Mouse (Mus musculus) intestine, embryonic 16.5 days (tissue): ENCODE results near the gene Prdm1. TPM values are rescaled to one million over a fixed set of nuclear protein-coding genes. Genes with fewer than 3 reads are reported as not detected.
A peak's percentile ranks its signal among the peaks of the same experiment; 100 is the strongest.

Experiments
- ATAC-seq: fragments of 200-750 bp; cut with Nextera tagmentation; 2 replicates; pipeline ENCODE4 v1.8.0; 2017; ENCODE audit warnings: moderate TSS enrichment, moderate library complexity
- H3K27ac ChIP-seq: fragments of 300-500 bp; sonication (generic); 2 replicates; pipeline ENCODE4 v1.5.1; 2014; ENCODE audit warnings: mild to moderate bottlenecking, low read length
- H3K27me3 ChIP-seq: fragments of 300-500 bp; sonication (generic); replicated peaks from 2 replicates; pipeline ENCODE4 v1.6.1; 2014; ENCODE audit warnings: low read length, control low read depth, mixed read lengths; ENCODE audit not compliant: control insufficient read depth, insufficient read depth
- H3K36me3 ChIP-seq: fragments of 300-500 bp; sonication (generic); 2 replicates; pipeline ENCODE4 v1.6.1; 2014; ENCODE audit warnings: low read length, control low read depth; ENCODE audit not compliant: control insufficient read depth, insufficient read depth
- H3K4me1 ChIP-seq: fragments of 300-500 bp; sonication (generic); 2 replicates; pipeline ENCODE4 v1.6.1; 2014; ENCODE audit warnings: low read length, control low read depth, mixed read lengths; ENCODE audit not compliant: control insufficient read depth, insufficient read depth
- H3K4me2 ChIP-seq: fragments of 300-500 bp; sonication (generic); 2 replicates; pipeline ENCODE4 v1.6.1; 2014; ENCODE audit warnings: low read depth, low read length, control low read depth
- H3K4me3 ChIP-seq: fragments of 300-500 bp; sonication (generic); 2 replicates; pipeline ENCODE4 v1.5.1; 2014; ENCODE audit warnings: mild to moderate bottlenecking, low read length
- H3K9ac ChIP-seq: fragments of 300-500 bp; sonication (generic); 2 replicates; pipeline ENCODE4 v1.6.1; 2014; ENCODE audit warnings: low read depth, low read length
- H3K9me3 ChIP-seq: fragments of 300-500 bp; sonication (generic); 2 replicates; pipeline ENCODE4 v1.6.1; 2016; ENCODE audit warnings: low read length, control low read depth; ENCODE audit not compliant: control insufficient read depth
- WGBS: fragments of 180-500 bp; shearing (Covaris S2); extraction: QIAGEN DNeasy Blood & Tissue Kit; methylation state at CpG from one replicate; pipeline ENCODE4 v1.1.7; 2014; 5-methylcytosine and 5-hydroxymethylcytosine counted together
- polyA plus RNA-seq: library from polyadenylated mRNA; unstranded; fragments of >200 nt; fragmentation: Nextera tagmentation; extraction: Ambion mirVana; gene quantifications from 2 replicates; pipeline ENCODE4 v1.2.1, GENCODE M21; 2015

Prdm1 gene
- polyA plus RNA-seq, 1 experiment from 2014 or later: 22.1 TPM

GRCm38 (mm10) chr10:44461063-44461462 is 67.2 kb downstream of the Prdm1 start:
- ATAC-seq: no peak
- Histone ChIP-seq H3K4me2 (no peak overlapping the region), H3K9ac (no peak overlapping the region), H3K27ac (no peak overlapping the region), H3K4me3 (no peak overlapping the region), H3K9me3 (no peaks in the 10 kb centered on the region), H3K27me3 (no peaks in the 10 kb centered on the region; the same call in 1 of the 2 replicates), H3K4me1 (peaks cover 26% of the 10 kb centered on the region), H3K36me3 (no peaks in the 10 kb centered on the region)
- whole genome bisulfite sequencing: 86% methylated on average over 6 of the region's 6 CpGs

GRCm38 (mm10) chr10:44460095-44460810 is 68.0 kb downstream of the Prdm1 start:
- WGBS: 21% methylated on average over 6 of the region's 6 CpGs
- Histone ChIP-seq H3K36me3 (no peaks in the 10 kb centered on the region), H3K4me1 (peaks cover 21% of the 10 kb centered on the region), H3K27ac (no peak overlapping the region), H3K9ac (no peak overlapping the region), H3K9me3 (no peaks in the 10 kb centered on the region), H3K4me3 (no peak overlapping the region), H3K27me3 (no peaks in the 10 kb centered on the region), H3K4me2 (no peak overlapping the region)
- no peak for ATAC-seq

GRCm38 (mm10) chr10:44459321-44460000 is 68.8 kb downstream of the Prdm1 start:
- Histone ChIP-seq H3K36me3 (no peaks in the 10 kb centered on the region), H3K9ac (peak overlapping the region; percentile 73), H3K4me2 (peak overlapping the region; percentile 73), H3K27me3 (no peaks in the 10 kb centered on the region), H3K4me1 (peaks cover 16% of the 10 kb centered on the region), H3K27ac (peak overlapping the region; percentile 79), H3K9me3 (no peaks in the 10 kb centered on the region), H3K4me3 (peak overlapping the region; percentile 56)
- no peak for ATAC-seq
- 15% methylated on average over 11 of the region's 11 CpGs for WGBS

GRCm38 (mm10) chr10:44458534-44459315 is 69.6 kb downstream of the Prdm1 start:
- Histone ChIP-seq H3K9me3 (no peaks in the 10 kb centered on the region), H3K36me3 (no peaks in the 10 kb centered on the region), H3K4me1 (peaks cover 13% of the 10 kb centered on the region), H3K27me3 (no peaks in the 10 kb centered on the region), H3K4me2 (peak overlapping the region; percentile 73), H3K27ac (peak overlapping the region; percentile 79), H3K4me3 (peak overlapping the region; percentile 56), H3K9ac (peak overlapping the region; percentile 73)
- under 1% methylated on average over 53 of the region's 54 CpGs for WGBS
- ATAC-seq: peak; percentile 94

GRCm38 (mm10) chr10:44457791-44458533 is 70.3 kb downstream of the Prdm1 start:
- no peaks in the 10 kb centered on the region for H3K27me3 ChIP-seq
- no peak for ATAC-seq
- peak overlapping the region; percentile 79 for H3K27ac ChIP-seq
- peak overlapping the region; percentile 56 for H3K4me3 ChIP-seq
- no peaks in the 10 kb centered on the region for H3K9me3 ChIP-seq
- peak overlapping the region; percentile 73 for H3K9ac ChIP-seq
- H3K36me3 ChIP-seq: no peaks in the 10 kb centered on the region
- peaks cover 8% of the 10 kb centered on the region for H3K4me1 ChIP-seq
- WGBS: under 1% methylated on average over 25 of the region's 25 CpGs
- peak overlapping the region; percentile 73 for H3K4me2 ChIP-seq

- no peaks in the 10 kb centered on the region for H3K27me3 ChIP-seq
- no peak for ATAC-seq
- no peaks in the 10 kb centered on the region for H3K36me3 ChIP-seq
- peaks cover 8% of the 10 kb centered on the region for H3K4me1 ChIP-seq
- H3K4me3 ChIP-seq: peak overlapping the region; percentile 56
- 2% methylated on average over 31 of the region's 31 CpGs for WGBS
- H3K9me3 ChIP-seq: no peaks in the 10 kb centered on the region
- H3K27ac ChIP-seq: peak overlapping the region; percentile 92
- peak overlapping the region; percentile 73 for H3K9ac ChIP-seq
- H3K4me2 ChIP-seq: peak overlapping the region; percentile 73
Measured at GRCm38 (mm10) chr10:44456757-44457595, 71.3 kb downstream of the Prdm1 start.

- H3K9me3 ChIP-seq: no peaks in the 10 kb centered on the region
- H3K9ac ChIP-seq: peak overlapping the region; percentile 44; the same call in 1 of the 2 replicates
- H3K4me3 ChIP-seq: peak overlapping the region; percentile 56
- ATAC-seq: peak; percentile 62
- 53% methylated on average over 4 of the region's 4 CpGs for WGBS
- peaks cover 6% of the 10 kb centered on the region for H3K4me1 ChIP-seq
- H3K4me2 ChIP-seq: peak overlapping the region; percentile 73
- H3K36me3 ChIP-seq: no peaks in the 10 kb centered on the region
- H3K27me3 ChIP-seq: no peaks in the 10 kb centered on the region
- peak overlapping the region; percentile 92 for H3K27ac ChIP-seq
Measured at GRCm38 (mm10) chr10:44454753-44455152, 73.5 kb downstream of the Prdm1 start.

- WGBS: 37% methylated on average over 2 of the region's 2 CpGs
- Histone ChIP-seq H3K9me3 (no peaks in the 10 kb centered on the region), H3K4me1 (no peaks in the 10 kb centered on the region; the same call in 1 of the 2 replicates), H3K27me3 (no peaks in the 10 kb centered on the region), H3K4me3 (peak overlapping the region; percentile 56), H3K36me3 (no peaks in the 10 kb centered on the region), H3K9ac (peak overlapping the region; percentile 53), H3K27ac (peak overlapping the region; percentile 92), H3K4me2 (peak overlapping the region; percentile 52)
- ATAC-seq: no peak
Measured at GRCm38 (mm10) chr10:44454111-44454510, 74.2 kb downstream of the Prdm1 start.
